Mouse (Mus musculus): ENCODE data around the gene Olfr552. TPM values are rescaled to one million over a fixed set of nuclear protein-coding genes. Genes with fewer than 3 reads are reported as not detected.

The Olfr552 gene
- not detected in 2 replicates for polyA plus RNA-seq (2015; fragmentation: Nextera tagmentation; extraction: Ambion mirVana)

DNA sequence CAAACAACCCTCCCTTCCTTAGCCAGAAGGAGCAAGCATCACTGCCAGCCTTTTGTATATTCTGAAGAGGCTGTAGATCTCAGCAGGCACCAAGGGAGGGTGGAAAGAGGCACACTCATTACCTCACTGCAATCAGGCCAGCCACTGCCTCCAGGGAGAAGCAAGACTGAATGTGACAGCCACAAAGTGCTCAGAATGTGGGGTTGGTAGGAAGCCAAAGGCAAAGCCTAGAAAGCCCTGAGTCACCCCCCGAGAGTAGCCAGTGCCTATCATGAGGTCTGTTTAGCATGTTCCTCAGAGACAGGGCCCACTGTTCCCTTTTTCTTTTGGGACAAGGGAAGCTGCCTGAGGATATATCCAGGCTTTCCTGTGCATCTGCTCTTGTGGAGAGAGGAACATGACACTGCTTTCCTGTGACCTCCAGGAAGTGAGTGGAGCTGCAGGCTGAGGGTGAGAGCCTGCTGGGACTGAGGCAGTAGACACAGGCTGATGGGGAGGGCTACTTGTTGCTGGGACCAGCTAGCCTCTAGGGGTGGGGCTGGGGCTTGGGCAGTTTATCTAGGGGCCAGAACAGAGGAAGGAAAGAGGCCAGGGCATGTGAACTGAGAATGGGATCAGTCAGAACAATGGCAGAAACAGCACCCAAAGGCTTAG, at the start of gene Olfr552:
Gene Olfr552 (plus strand): TSS at position 393 of the 654 bp plus-strand sequence.

DNA sequence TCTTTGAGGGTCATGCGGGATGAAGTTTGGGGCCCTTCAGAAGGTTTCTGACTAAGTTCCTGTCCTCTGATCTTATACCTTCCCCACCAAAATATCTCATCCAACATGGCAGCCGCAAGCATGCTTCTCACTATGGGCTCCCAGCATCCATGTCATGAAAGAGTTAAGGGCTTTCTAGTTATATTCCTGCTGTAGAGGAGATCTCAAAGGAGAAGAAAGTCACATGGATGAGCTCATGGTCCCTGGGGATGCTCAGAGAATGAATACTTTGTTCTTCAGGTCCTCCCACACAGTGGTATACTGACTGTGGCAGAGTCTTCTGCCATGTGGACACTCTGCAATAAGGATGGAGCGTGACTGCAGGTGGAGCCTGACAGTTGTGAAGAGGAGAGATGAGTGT, 48.0 kb upstream of the Olfr552 start, which contains the start of gene Olfr549:
Gene Olfr549 (plus strand): TSS at position 301 of the 400 bp plus-strand sequence.

DNA sequence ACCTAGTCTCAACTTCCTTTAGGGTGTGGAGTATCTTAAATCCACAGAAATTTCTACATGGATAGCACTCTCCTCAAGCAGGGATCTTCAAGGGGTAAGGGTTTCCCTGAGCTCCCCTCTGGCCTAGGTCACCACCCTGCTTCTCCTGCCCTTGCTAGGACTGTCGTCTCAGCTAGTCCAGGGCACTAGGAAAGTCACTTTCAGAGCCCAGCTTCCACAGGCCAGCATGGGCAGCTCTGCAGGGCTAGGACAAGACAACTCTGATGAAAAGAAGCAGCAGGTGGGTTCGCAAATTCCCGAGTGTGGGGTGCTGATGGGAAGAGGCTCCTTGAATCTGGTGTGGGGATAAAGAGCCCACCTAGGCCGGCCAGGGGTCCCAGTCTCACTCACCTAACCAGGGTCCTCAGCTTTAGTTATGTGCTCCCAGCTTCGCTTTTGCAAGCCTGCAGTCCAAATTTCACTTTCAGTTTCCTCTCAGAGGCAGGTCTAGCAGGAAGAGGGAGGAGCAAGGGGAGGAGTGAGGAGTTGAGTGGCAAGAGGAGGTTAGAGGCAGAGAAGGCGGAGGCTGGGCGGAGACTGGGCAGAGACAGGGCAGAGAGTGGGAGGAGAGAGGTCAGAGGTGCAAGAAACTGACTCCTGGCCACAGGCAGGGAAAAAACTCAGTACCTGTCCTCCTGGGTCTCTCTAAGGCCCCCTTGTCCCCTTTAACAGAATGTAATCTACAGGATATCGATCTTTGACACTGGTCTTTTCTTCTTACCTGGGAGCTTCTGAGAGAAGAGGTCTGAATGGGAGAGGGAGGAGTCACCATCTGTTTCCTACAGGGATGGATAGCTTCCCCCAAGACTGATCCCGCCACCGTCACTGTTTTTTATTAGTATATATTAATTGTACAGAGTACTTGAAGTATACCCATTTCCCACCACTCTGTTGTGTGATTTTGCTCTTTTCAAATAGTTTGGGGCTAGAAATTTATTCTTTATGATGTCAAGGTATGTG, 32.3 kb upstream of the Olfr552 start, which contains the start of gene Trim21:
Gene Trim21 (minus strand): TSS at position 488 of the 999 bp plus-strand sequence.

DNA sequence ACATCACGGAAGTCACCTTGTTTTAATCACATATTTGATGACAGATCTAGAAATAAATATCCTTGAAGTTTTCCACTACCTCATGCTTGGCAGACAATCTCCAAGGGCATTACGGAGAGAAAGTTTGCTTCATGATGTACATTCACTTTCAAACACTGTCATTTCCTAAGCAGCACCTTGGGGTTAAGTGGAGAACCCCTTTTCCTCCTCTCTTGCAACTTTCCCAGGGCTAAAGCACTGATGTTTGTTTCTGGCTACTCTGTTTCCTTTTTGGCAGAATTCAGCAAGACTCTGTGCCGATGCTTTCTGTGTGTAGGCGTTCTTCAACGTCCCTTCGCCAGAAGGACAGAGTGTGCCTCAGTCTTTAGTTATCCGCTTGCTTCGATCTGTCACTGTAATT, 26.4 kb upstream of the Olfr552 start, which contains the start of gene Olfr550:
Gene Olfr550 (plus strand): TSS at position 301 of the 400 bp plus-strand sequence.

DNA sequence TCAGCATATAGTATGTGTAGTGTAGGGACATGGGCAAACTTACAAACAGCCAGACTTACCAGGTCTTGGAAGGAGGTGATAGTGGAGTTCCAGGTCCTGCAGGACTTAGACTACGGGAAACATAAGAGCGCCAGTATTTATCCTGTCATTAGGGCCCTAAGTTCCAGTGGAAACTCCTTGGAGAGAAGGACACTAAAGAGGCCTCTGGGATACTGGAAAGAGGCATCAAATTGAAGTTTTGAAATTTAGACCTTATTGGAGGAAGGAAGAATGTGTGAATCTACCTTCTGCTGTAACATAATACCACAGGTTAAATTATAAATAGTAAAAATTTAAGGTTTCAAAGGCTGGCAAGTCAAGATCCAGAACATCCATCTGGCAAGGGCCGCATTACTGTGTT, 5.8 kb upstream of the Olfr552 start, which contains the start of gene Olfr551:
Gene Olfr551 (minus strand): TSS at position 101 of the 400 bp plus-strand sequence.

DNA sequence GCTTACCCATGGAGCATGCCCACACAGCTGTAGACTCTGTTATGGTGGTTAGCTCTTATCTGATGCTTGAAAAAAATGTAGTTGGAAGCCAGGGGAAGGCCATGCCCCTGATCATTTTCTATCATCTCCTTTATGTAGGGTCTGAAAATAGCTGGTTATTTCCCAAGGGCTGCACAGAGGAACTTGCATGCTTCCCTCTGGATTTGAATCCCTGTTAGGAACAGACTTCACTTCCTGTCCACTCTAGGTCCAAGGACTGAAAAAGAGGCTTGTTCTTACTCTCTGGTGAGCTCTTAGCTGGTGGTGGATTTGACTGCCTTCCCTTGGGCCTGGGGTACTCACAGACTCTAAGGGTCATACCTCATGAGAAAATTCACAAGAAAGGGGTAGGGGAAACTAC, 20.5 kb downstream of the Olfr552 start, which contains the start of gene Olfr553:
Gene Olfr553 (minus strand): TSS at position 101 of the 400 bp plus-strand sequence.

DNA sequence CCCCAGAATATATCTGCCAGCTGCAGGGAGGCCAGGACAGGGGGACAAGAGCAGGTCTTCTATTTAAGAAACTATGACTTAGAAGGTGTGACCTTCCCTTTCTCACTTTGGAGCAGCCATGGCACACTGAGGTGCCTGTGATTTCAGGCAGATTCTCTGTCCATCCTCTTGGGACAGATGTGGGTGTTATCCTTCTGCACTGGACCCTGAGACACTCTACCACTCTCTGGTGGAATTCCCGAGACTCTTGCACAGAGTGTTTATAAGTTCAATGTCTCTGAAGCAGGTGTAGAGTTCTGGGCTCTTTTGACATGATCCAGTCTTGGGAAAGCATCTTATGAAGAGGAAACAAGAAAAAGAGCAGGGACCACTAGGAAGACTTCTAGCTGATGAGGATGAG, 40.6 kb downstream of the Olfr552 start, which contains the start of gene Olfr554:
Gene Olfr554 (plus strand): TSS at position 301 of the 400 bp plus-strand sequence.

Other genes starting within 250 kb of the Olfr552 start
- 43.2 and 47.8 TPM in 2 replicates for gene Rrm1, start 156.1 kb upstream of the Olfr552 start, polyA plus RNA-seq (2015; fragmentation: Nextera tagmentation; extraction: Ambion mirVana)
- gene Olfr543, start 116.1 kb upstream of the Olfr552 start, polyA plus RNA-seq (2015; fragmentation: Nextera tagmentation; extraction: Ambion mirVana): not detected in 2 replicates
- gene Olfr544, start 109.5 kb upstream of the Olfr552 start, polyA plus RNA-seq (2015; fragmentation: Nextera tagmentation; extraction: Ambion mirVana): 0.08 TPM in 1 of 2 replicates, not detected in the other
- gene Olfr545, start 98.2 kb upstream of the Olfr552 start, polyA plus RNA-seq (2015; fragmentation: Nextera tagmentation; extraction: Ambion mirVana): not detected in 2 replicates
- not detected in 2 replicates for gene Olfr547, start 63.0 kb upstream of the Olfr552 start, polyA plus RNA-seq (2015; fragmentation: Nextera tagmentation; extraction: Ambion mirVana)
- gene Olfr548-ps1, start 56.9 kb upstream of the Olfr552 start, polyA plus RNA-seq (2015; fragmentation: Nextera tagmentation; extraction: Ambion mirVana): not detected in 2 replicates
- gene Olfr549, start 47.9 kb upstream of the Olfr552 start, polyA plus RNA-seq (2015; fragmentation: Nextera tagmentation; extraction: Ambion mirVana): not detected in 2 replicates
- 0.90 and 1.3 TPM in 2 replicates for gene Trim21, start 32.3 kb upstream of the Olfr552 start, polyA plus RNA-seq (2015; fragmentation: Nextera tagmentation; extraction: Ambion mirVana)
- gene Olfr550, start 26.3 kb upstream of the Olfr552 start, polyA plus RNA-seq (2015; fragmentation: Nextera tagmentation; extraction: Ambion mirVana): not detected in 2 replicates
- gene Olfr551, start 5.9 kb upstream of the Olfr552 start, polyA plus RNA-seq (2015; fragmentation: Nextera tagmentation; extraction: Ambion mirVana): not detected in 2 replicates
- not detected in 2 replicates for gene Olfr553, start 20.4 kb downstream of the Olfr552 start, polyA plus RNA-seq (2015; fragmentation: Nextera tagmentation; extraction: Ambion mirVana)
- not detected in 2 replicates for gene Olfr554, start 40.7 kb downstream of the Olfr552 start, polyA plus RNA-seq (2015; fragmentation: Nextera tagmentation; extraction: Ambion mirVana)
- not detected in 2 replicates for gene Olfr555, start 61.1 kb downstream of the Olfr552 start, polyA plus RNA-seq (2015; fragmentation: Nextera tagmentation; extraction: Ambion mirVana)
- not detected in 2 replicates for gene Olfr556, start 67.1 kb downstream of the Olfr552 start, polyA plus RNA-seq (2015; fragmentation: Nextera tagmentation; extraction: Ambion mirVana)
- gene Trim68, start 89.6 kb downstream of the Olfr552 start, polyA plus RNA-seq (2015; fragmentation: Nextera tagmentation; extraction: Ambion mirVana): 9.6 and 9.9 TPM in 2 replicates
- not detected in 2 replicates for gene Olfr557, start 98.1 kb downstream of the Olfr552 start, polyA plus RNA-seq (2015; fragmentation: Nextera tagmentation; extraction: Ambion mirVana)
- gene Olfr558, start 104.4 kb downstream of the Olfr552 start, polyA plus RNA-seq (2015; fragmentation: Nextera tagmentation; extraction: Ambion mirVana): 0.25 and 0.54 TPM in 2 replicates
- gene Olfr33, start 121.3 kb downstream of the Olfr552 start, polyA plus RNA-seq (2015; fragmentation: Nextera tagmentation; extraction: Ambion mirVana): not detected in 2 replicates
- gene Olfr559, start 129.7 kb downstream of the Olfr552 start, polyA plus RNA-seq (2015; fragmentation: Nextera tagmentation; extraction: Ambion mirVana): not detected in 2 replicates
- gene Olfr560, start 161.6 kb downstream of the Olfr552 start, polyA plus RNA-seq (2015; fragmentation: Nextera tagmentation; extraction: Ambion mirVana): not detected in 2 replicates
- gene Olfr78, start 161.7 kb downstream of the Olfr552 start, polyA plus RNA-seq (2015; fragmentation: Nextera tagmentation; extraction: Ambion mirVana): 1.7 and 8.6 TPM in 2 replicates
- gene Olfr561, start 173.5 kb downstream of the Olfr552 start, polyA plus RNA-seq (2015; fragmentation: Nextera tagmentation; extraction: Ambion mirVana): not detected in 2 replicates
- not detected in 2 replicates for gene Olfr564, start 205.7 kb downstream of the Olfr552 start, polyA plus RNA-seq (2015; fragmentation: Nextera tagmentation; extraction: Ambion mirVana)

Measured in adrenal gland, postnatal 0 days (tissue).